ENCODE assay signal across 19 mouse cellular contexts in genomic region chr14:49045610-49046009, GRCm38 (mm10). TPM values are rescaled to one million over a fixed set of nuclear protein-coding genes. Genes with fewer than 3 reads are reported as not detected.
DNase-seq lines count a peak whose midpoint lies in the region.
"Had no signal": no experiment of that assay in that cellular context is flagged by ENCODE, and none has a peak within 500 bp of the region (broad histone marks: within the 10 kb centered on the region; RNA-seq: fewer than 3 reads in every experiment).

No protein-coding gene starts in this region.

- DNase-seq in frontal cortex, adult 2 months (ENCODE audit: extremely low spot score in 1 of 2, low spot score in 1 of 2), result peak; percentile 13 to 70
- no peak for DNase-seq in frontal cortex, postnatal 10 days (ENCODE audit: low spot score in 2 of 2)
- peak; percentile 7 to 38 for DNase-seq in left cerebral cortex, postnatal 14 days (ENCODE audit: low spot score in 2 of 2)
- no peak for DNase-seq in left cerebral cortex, adult 8-10 months (ENCODE audit: low spot score in 2 of 2)
- peak; percentile 12 to 17 for DNase-seq in right cerebral cortex, adult 2 months (ENCODE audit: low spot score in 2 of 2)
- no peak for DNase-seq in right cerebral cortex, postnatal 10 days (ENCODE audit: low spot score in 2 of 2)
- no peak for DNase-seq in heart, postnatal 14 days
- DNase-seq: adrenal gland, postnatal 10 days; adrenal gland, postnatal 36 days; B cell, adult 2 months; cerebellum, adult 11 months; cerebellum, adult 2 months; cerebellum, adult 9-11 months; cerebellum, postnatal 25 days; forebrain, postnatal 0 days; gastrocnemius, postnatal 25 days; heart, adult 18-20 months; heart, postnatal 10 days; heart, postnatal 4 days had no signal

- intact Hi-C loops in left cerebral cortex, postnatal 14 days (cut with DNase I), result no loop called here
- intact Hi-C loops in heart, postnatal 14 days (cut with DNase I), result no loop called here

RNA-seq across cellular contexts. Expression of gene Ap5m1, which starts 20.3 kb away (rescaled TPM):
- 17.4 and 18.4 TPM in 2 replicates for polyA plus RNA-seq in frontal cortex, adult 2 months (2012; rRNA removed)
- total RNA-seq in left cerebral cortex, postnatal 14 days (2021), result 10 to 100 TPM; 18.7 to 19.1 TPM
- 10 to 100 TPM; 19.5 to 22.6 (median 20.4) TPM for total RNA-seq in left cerebral cortex, adult 8-10 months (2022)
- total RNA-seq in heart, postnatal 14 days (2021), result 10 to 100 TPM; 12.3 to 13.2 TPM

RNA-seq across cellular contexts. Expression of gene Exoc5, which starts 20.8 kb away (rescaled TPM):
- polyA plus RNA-seq in frontal cortex, adult 2 months (2012; rRNA removed), result 31.3 and 34.1 TPM in 2 replicates
- 10 to 100 TPM; 60.6 to 61.9 TPM for total RNA-seq in left cerebral cortex, postnatal 14 days (2021)
- 10 to 100 TPM; 46.8 to 56.0 (median 51.0) TPM for total RNA-seq in left cerebral cortex, adult 8-10 months (2022)
- 10 to 100 TPM; 25.0 to 25.4 TPM for total RNA-seq in heart, postnatal 14 days (2021)

Comparison
In these comparisons a context has a peak if more than half of its experiments do, and no peak if none do; other contexts are left out.
1. DNase-seq: peak in frontal cortex, adult 2 months (2 of 2), left cerebral cortex, postnatal 14 days (2 of 2) and right cerebral cortex, adult 2 months (2 of 2); none in frontal cortex, postnatal 10 days (0 of 2), left cerebral cortex, adult 8-10 months (0 of 2), right cerebral cortex, postnatal 10 days (0 of 2) and heart, postnatal 14 days (0 of 2).